Comparison of ENCODE assay signal across 12 mouse cellular contexts in the genomic region with DNA sequence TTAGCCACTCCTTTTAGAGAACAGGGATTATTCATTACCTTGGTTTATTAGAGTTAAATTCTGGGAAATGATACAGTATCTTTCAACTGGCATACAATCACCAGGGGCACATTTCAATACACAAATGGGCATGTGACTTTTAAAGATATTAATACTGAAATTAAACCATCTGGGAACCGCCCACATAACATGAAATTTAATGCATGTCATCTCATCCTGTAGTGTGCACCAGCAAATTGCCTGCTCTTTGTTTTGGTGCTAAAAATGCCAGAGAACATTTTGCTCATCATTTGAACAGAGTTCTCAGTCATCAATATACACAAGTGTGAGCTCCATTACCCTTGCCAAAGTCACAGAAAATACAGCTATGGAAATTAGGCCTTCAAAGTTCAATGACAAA.
"Had no signal": no experiment of that assay in that cellular context is flagged by ENCODE, and none has a peak within 500 bp of the region (broad histone marks: within the 10 kb centered on the region; RNA-seq: fewer than 3 reads in every experiment).

No protein-coding gene starts in this region.

- DNase-seq: forebrain, postnatal 0 days; gastrocnemius, postnatal 14 days; gastrocnemius, postnatal 36 days; heart, adult 11 months; heart, adult 2 months; heart, postnatal 14 days; heart, postnatal 36 days; kidney, adult 11 months; kidney, adult 2 months; kidney, postnatal 10 days; kidney, postnatal 25 days; kidney, postnatal 4 days had no signal
